Mouse (Mus musculus): ENCODE data around the gene Gm12789. TPM values are rescaled to one million over a fixed set of nuclear protein-coding genes. Genes with fewer than 3 reads are reported as not detected.
"Not testable (repeated sequence)": the region's sequence is repeated elsewhere in the genome, so short reads cannot be mapped to it uniquely, and the experiment has no call there.

Gene Gm12789
- total RNA-seq (2021), result not detected
- long read RNA-seq, experiment 1, result 0 reads
- long read RNA-seq, experiment 2, result 0 reads

GRCm38 (mm10) chr4:101986326-101986725 is at the start of gene Gm12789:
Gene Gm12789, plus strand, starts transcription at chr4:101986626.
- not testable (repeated sequence) for DNase-seq (ENCODE audit: low spot score)

- not testable (repeated sequence) for DNase-seq (ENCODE audit: low spot score)
Observed at GRCm38 (mm10) chr4:101940107-101940506, 46.3 kb upstream of the Gm12789 start, which contains the start of gene Gm12794. Gene Gm12794, plus strand, starts transcription at chr4:101940407.

- not testable (repeated sequence) for DNase-seq (ENCODE audit: low spot score)
Observed at GRCm38 (mm10) chr4:101980949-101981348, 5.5 kb upstream of the Gm12789 start, which contains the start of gene Gm12790. Gene Gm12790, minus strand, starts transcription at chr4:101981049.

- no peak for DNase-seq (ENCODE audit: low spot score)
Observed at GRCm38 (mm10) chr4:101985678-101986077, 748 bp upstream of the Gm12789 start.

- no peak for DNase-seq (ENCODE audit: low spot score)
Observed at GRCm38 (mm10) chr4:101997426-101997825, 11.0 kb downstream of the Gm12789 start.

GRCm38 (mm10) chr4:101998267-101998922 is 12.0 kb downstream of the Gm12789 start:
- peak; percentile 47 for DNase-seq (ENCODE audit: low spot score)

- DNase-seq (ENCODE audit: low spot score), result no peak
Observed at GRCm38 (mm10) chr4:102026619-102027018, 40.2 kb downstream of the Gm12789 start.

Other genes with a start within 250 kb of the Gm12789 start
- gene B020004J07Rik, start 142.6 kb upstream of the Gm12789 start, total RNA-seq (2021), result not detected
- gene C130073F10Rik, start 92.8 kb upstream of the Gm12789 start, total RNA-seq (2021), result not detected
- gene Gm12800, start 77.5 kb upstream of the Gm12789 start, total RNA-seq (2021), result not detected
- gene Gm12794, start 46.2 kb upstream of the Gm12789 start, total RNA-seq (2021), result not detected
- gene Gm12790, start 5.6 kb upstream of the Gm12789 start, total RNA-seq (2021), result not detected
- 100 to 1,000 TPM in 1 of 2 experiments, 10 to 100 TPM in 1; 74.5 to 102 TPM for gene Pde4b, start 100.9 kb downstream of the Gm12789 start, total RNA-seq (2021)

Data from gastrocnemius, adult 18-20 months (tissue).